Comparison of ENCODE assay signal across 8 mouse cellular contexts in the genomic region with DNA sequence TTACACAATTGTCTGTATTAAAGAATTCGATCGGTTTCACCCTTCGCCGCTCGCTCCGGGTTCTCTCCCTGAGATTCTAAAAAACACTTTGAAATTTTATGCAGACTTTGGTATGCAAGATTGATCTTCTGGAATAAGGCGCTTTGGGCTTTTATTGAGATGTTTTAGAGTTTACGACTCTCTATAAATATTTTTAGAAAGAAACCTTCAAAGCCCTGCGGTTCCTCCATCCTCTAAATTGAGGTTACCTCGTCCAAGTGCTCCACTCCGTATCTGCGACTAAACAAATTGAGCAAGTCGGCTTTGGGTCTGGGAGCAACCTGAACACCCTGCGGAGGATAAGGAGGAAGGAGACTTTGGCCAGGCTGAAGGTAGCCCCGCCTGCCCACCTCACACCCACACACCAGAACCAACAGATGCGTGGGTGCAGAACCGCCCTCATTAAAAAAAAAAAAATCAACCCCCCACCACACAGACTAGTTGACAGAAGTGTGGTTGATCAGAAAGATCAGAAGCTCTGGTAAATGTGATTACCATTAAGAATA. TPM values are rescaled to one million over a fixed set of nuclear protein-coding genes. Genes with fewer than 3 reads are reported as not detected.
A peak's percentile ranks its signal among the peaks of the same experiment; 100 is the strongest.
DNase-seq lines count a peak whose midpoint lies in the region; ATAC-seq and TF ChIP-seq lines count a peak whose summit lies in the region.

No protein-coding gene starts in this region.

- no peak overlapping the region for H3K27ac ChIP-seq in left cerebral cortex, adult 2 months
- H3K27ac ChIP-seq in embryonic facial prominence, embryonic 11.5 days (replicated peaks; ENCODE audit: low read depth, low read length), result no peak overlapping the region
- peak overlapping the region; percentile 21 for H3K27ac ChIP-seq in kidney, adult 2 months (ENCODE audit: insufficient read depth, low read depth, low read length)
- no peak overlapping the region for H3K27ac ChIP-seq in midbrain, embryonic 12.5 days (replicated peaks)

- DNase-seq in left cerebral cortex, adult 2 months (ENCODE audit: extremely low spot score in 1 of 2, low spot score in 2 of 2), result no peak
- no peak for DNase-seq in left cerebral cortex, postnatal 25 days (ENCODE audit: low spot score in 2 of 2)
- no peak for DNase-seq in embryonic facial prominence, embryonic 11.5 days (ENCODE audit: low spot score)
- DNase-seq in kidney, adult 2 months, result peak; percentile 64
- no peak for DNase-seq in adrenal gland, adult 2 months
- DNase-seq in adrenal gland, adult (ENCODE audit: inconsistent age in 2 of 2, low spot score in 1 of 2), result no peak
- DNase-seq in adrenal gland, postnatal 36 days, result no peak

- H3K9me3 ChIP-seq in embryonic facial prominence, embryonic 11.5 days (replicated peaks; ENCODE audit: control insufficient read depth, low read length), result no peaks in the 10 kb centered on the region
- H3K9me3 ChIP-seq in midbrain, embryonic 12.5 days, result no peaks in the 10 kb centered on the region

- TF ChIP-seq POLR2A in kidney, adult 2 months (IDR thresholded peaks at IDR 0.05; ENCODE audit: low read depth, low read length), result no peak

- H3K4me3 ChIP-seq in left cerebral cortex, adult 2 months, result peak overlapping the region; percentile 65
- peak overlapping the region; percentile 55 for H3K4me3 ChIP-seq in embryonic facial prominence, embryonic 11.5 days (ENCODE audit: low read depth, low read length)
- H3K4me3 ChIP-seq in kidney, adult 2 months (ENCODE audit: insufficient read depth, low read depth, low read length), result peak overlapping the region; percentile 71
- peak overlapping the region; percentile 76 for H3K4me3 ChIP-seq in midbrain, embryonic 12.5 days

- intact Hi-C loops in left cerebral cortex, adult 2 months (cut with DNase I), result no loop called here
- intact Hi-C loops in left cerebral cortex, postnatal 25 days (cut with DNase I), result loop anchor here (2.0 to 10.0 kb wide), 2 partner anchors 89 to 329 kb away; a partner anchor contains a TSS

- ATAC-seq in embryonic facial prominence, embryonic 11.5 days (replicated peaks; ENCODE audit: insufficient number of reproducible peaks, low FRiP score, low TSS enrichment, low read depth), result no peak
- ATAC-seq in midbrain, embryonic 12.5 days (ENCODE audit: low FRiP score, low read depth), result no peak

- TF ChIP-seq CTCF in left cerebral cortex, adult 2 months (IDR thresholded peaks at IDR 0.05), result no peak
- no peak for TF ChIP-seq CTCF in kidney, adult 2 months (conservative IDR thresholded peaks at IDR 0.05; ENCODE audit: insufficient read depth, insufficient read length, low read depth, low read length)

- peaks cover 15% of the 10 kb centered on the region; the same call in 1 of the 2 replicates for H3K27me3 ChIP-seq in embryonic facial prominence, embryonic 11.5 days (ENCODE audit: control insufficient read depth, insufficient read depth, low read length)
- H3K27me3 ChIP-seq in kidney, adult 2 months (replicated peaks; ENCODE audit: control insufficient read depth, insufficient read depth, low read length), result no peaks in the 10 kb centered on the region
- peaks cover 35% of the 10 kb centered on the region for H3K27me3 ChIP-seq in midbrain, embryonic 12.5 days

- peak overlapping the region; percentile 98 for H3K4me2 ChIP-seq in embryonic facial prominence, embryonic 11.5 days (ENCODE audit: low read depth, low read length)
- peak overlapping the region; percentile 100 for H3K4me2 ChIP-seq in midbrain, embryonic 12.5 days (replicated peaks)

- WGBS in embryonic facial prominence, embryonic 11.5 days, result 4% methylated on average over 17 of the region's 17 CpGs
- WGBS in kidney, adult 2 months, result 2% methylated on average over 17 of the region's 17 CpGs
- 3% methylated on average over 17 of the region's 17 CpGs for WGBS in midbrain, embryonic 12.5 days

- H3K4me1 ChIP-seq in embryonic facial prominence, embryonic 11.5 days (ENCODE audit: control insufficient read depth, insufficient read depth, low read length), result no peaks in the 10 kb centered on the region
- H3K4me1 ChIP-seq in kidney, adult 2 months (ENCODE audit: control insufficient read depth, insufficient read depth, low read length), result no peaks in the 10 kb centered on the region; the same call in 1 of the 2 replicates
- peaks cover 11% of the 10 kb centered on the region; the same call in 1 of the 2 replicates for H3K4me1 ChIP-seq in midbrain, embryonic 12.5 days

- no peaks in the 10 kb centered on the region for H3K36me3 ChIP-seq in embryonic facial prominence, embryonic 11.5 days (replicated peaks; ENCODE audit: control insufficient read depth, insufficient read depth, low read depth, low read length)
- H3K36me3 ChIP-seq in kidney, adult 2 months (ENCODE audit: control insufficient read depth, insufficient read depth, low read length), result no peaks in the 10 kb centered on the region
- no peaks in the 10 kb centered on the region for H3K36me3 ChIP-seq in midbrain, embryonic 12.5 days

- H3K9ac ChIP-seq in embryonic facial prominence, embryonic 11.5 days (replicated peaks; ENCODE audit: low read length), result peak overlapping the region; percentile 46; the same call in 1 of the 2 replicates
- peak overlapping the region; percentile 68; the same call in 1 of the 2 replicates for H3K9ac ChIP-seq in midbrain, embryonic 12.5 days (replicated peaks)

RNA-seq across cellular contexts. Expression of a gene that starts 0.7 kb away (rescaled TPM):
- 1 to 10 TPM; 5.9 to 9.6 TPM for total RNA-seq in left cerebral cortex, adult 2 months (2021)
- total RNA-seq in left cerebral cortex, postnatal 25 days (2021), result 1 to 10 TPM; 5.7 to 6.3 TPM
- 5.1 TPM in 2 replicates for polyA plus RNA-seq in embryonic facial prominence, embryonic 11.5 days (2014; fragmentation: Nextera tagmentation; extraction: Ambion mirVana)
- polyA plus RNA-seq in kidney, adult 2 months (2012; rRNA removed), result 10.9 and 15.4 TPM in 2 replicates
- 2.5 and 4.0 TPM in 2 replicates for polyA plus RNA-seq in midbrain, embryonic 12.5 days (2016; fragmentation: Nextera tagmentation; extraction: Ambion mirVana)
- 1 to 10 TPM; 3.0 to 4.1 TPM for total RNA-seq in adrenal gland, adult 2 months (2021)
- polyA plus RNA-seq in adrenal gland, adult 2 months (2012; rRNA removed), result 3.6 and 5.7 TPM in 2 replicates
- total RNA-seq in adrenal gland, postnatal 36 days (2021), result 1 to 10 TPM; 2.2 to 2.9 TPM
